Mouse (Mus musculus): ENCODE measurements around the gene Gdf11.

DNA sequence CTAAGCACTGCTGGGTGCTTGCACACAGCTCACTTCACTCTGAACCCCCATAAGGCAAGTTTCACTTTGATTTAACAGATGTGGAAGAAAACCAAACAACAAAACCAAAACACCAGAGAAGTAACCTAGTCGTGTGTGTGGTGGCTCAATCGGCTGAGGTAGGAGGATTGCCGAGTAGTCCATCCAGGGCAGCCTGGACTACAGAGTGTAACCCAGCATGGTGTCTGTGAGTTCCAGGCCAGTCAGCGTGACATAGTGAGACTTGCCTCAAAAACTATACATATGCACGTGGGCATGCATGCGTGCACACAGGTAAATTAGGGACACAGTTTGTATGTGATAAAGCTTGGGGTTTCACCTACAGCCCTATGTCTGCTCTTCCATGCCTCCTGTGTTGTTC, 25.9 kb upstream of the Gdf11 start:
- no peak for TF ChIP-seq CTCF (IDR thresholded peaks at IDR 0.05; ENCODE audit: low read depth, low read length)
- TF ChIP-seq POLR2A (IDR thresholded peaks at IDR 0.05; ENCODE audit: borderline replicate concordance, low read depth, low read length), result no peak

All from bone marrow macrophage, adult 2 months (primary cell).